11 mouse cellular contexts compared by ENCODE assay signal in the genomic region with DNA sequence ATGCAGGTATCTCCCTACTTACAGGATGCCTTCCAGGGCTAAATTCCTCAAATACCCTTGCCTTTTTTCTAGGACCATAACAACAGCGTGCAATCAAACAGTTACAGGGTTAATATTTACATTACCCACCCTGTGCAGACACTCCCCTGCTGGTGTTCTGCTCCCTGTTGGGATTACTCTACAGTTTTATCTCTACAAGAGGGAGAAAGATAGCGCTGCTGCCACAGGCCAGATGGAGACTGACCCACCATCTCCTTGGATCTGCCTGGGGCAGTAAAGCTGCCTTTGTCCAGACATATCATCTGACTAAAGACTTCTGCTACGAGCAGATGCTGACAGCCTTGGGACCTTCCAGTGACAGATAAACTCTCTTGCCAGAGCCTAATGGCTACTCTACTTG. TPM values are rescaled to one million over a fixed set of nuclear protein-coding genes. Genes with fewer than 3 reads are reported as not detected.
A peak's percentile ranks its signal among the peaks of the same experiment; 100 is the strongest.
DNase-seq lines count a peak whose midpoint lies in the region; ATAC-seq lines count a peak whose summit lies in the region.
"Had no signal": no experiment of that assay in that cellular context is flagged by ENCODE, and none has a peak within 500 bp of the region (broad histone marks: within the 10 kb centered on the region; RNA-seq: fewer than 3 reads in every experiment).

No protein-coding gene starts in this region.

- H3K27me3 ChIP-seq in kidney, embryonic 15.5 days = no peaks in the 10 kb centered on the region
- H3K27me3 ChIP-seq in intestine, embryonic 14.5 days (replicated peaks; ENCODE audit: control insufficient read depth, insufficient read depth, low read length) = no peaks in the 10 kb centered on the region
- H3K27me3 ChIP-seq: hindbrain, embryonic 13.5 days; lung, embryonic 15.5 days had no signal

- no peak overlapping the region for H3K4me3 ChIP-seq in kidney, embryonic 15.5 days (replicated peaks)
- no peak overlapping the region for H3K4me3 ChIP-seq in intestine, embryonic 14.5 days (ENCODE audit: low read depth, low read length)
- H3K4me3 ChIP-seq: hindbrain, embryonic 13.5 days; layer of hippocampus, adult 2 months; lung, embryonic 15.5 days had no signal

- H3K4me1 ChIP-seq in kidney, embryonic 15.5 days = peaks cover 30% of the 10 kb centered on the region
- peaks cover 21% of the 10 kb centered on the region for H3K4me1 ChIP-seq in intestine, embryonic 14.5 days (replicated peaks; ENCODE audit: control insufficient read depth, insufficient read depth, low read length)

- H3K4me2 ChIP-seq in kidney, embryonic 15.5 days = no peak overlapping the region
- H3K4me2 ChIP-seq in intestine, embryonic 14.5 days (ENCODE audit: low read length) = peak overlapping the region; percentile 13; the same call in 1 of the 2 replicates
- H3K4me2 ChIP-seq: hindbrain, embryonic 13.5 days; lung, embryonic 15.5 days had no signal

- DNase-seq in kidney, adult 9 months = no peak
- peak; percentile 49 for DNase-seq in R1 (ENCODE audit: low read depth, low spot score)
- DNase-seq in intestine, embryonic 14.5 days (ENCODE audit: low spot score) = peak; percentile 52
- DNase-seq in T-cell, adult 2 months (ENCODE audit: low spot score) = no peak
- no peak for DNase-seq in lung, postnatal 36 days
- DNase-seq: adrenal gland, adult 8-10 months had no signal

- ATAC-seq in kidney, embryonic 15.5 days (replicated peaks; ENCODE audit: low FRiP score) = 0 out of 2 replicates have a peak, but pooled peaks have one; percentile 49
- ATAC-seq in intestine, embryonic 14.5 days (replicated peaks; ENCODE audit: low FRiP score, low TSS enrichment, low read depth) = peak; percentile 54
- ATAC-seq in megakaryocyte-erythroid progenitor cell, adult 5-6 weeks (replicated peaks; ENCODE audit: low FRiP score, low TSS enrichment, poor library complexity, severe bottlenecking) = peak; percentile 80

- H3K9ac ChIP-seq in kidney, embryonic 15.5 days = no peak overlapping the region
- no peak overlapping the region for H3K9ac ChIP-seq in intestine, embryonic 14.5 days (ENCODE audit: low read length)
- H3K9ac ChIP-seq: hindbrain, embryonic 13.5 days; lung, embryonic 15.5 days had no signal

- H3K36me3 ChIP-seq in kidney, embryonic 15.5 days = no peaks in the 10 kb centered on the region; the same call in 1 of the 2 replicates
- no peaks in the 10 kb centered on the region for H3K36me3 ChIP-seq in intestine, embryonic 14.5 days (ENCODE audit: control insufficient read depth, insufficient read depth, low read length)
- H3K36me3 ChIP-seq: lung, embryonic 15.5 days had no signal

- WGBS in kidney, embryonic 15.5 days = 24% methylated on average over 3 of the region's 3 CpGs
- 11% methylated on average over 3 of the region's 3 CpGs for WGBS in intestine, embryonic 14.5 days

- no peak overlapping the region for H3K27ac ChIP-seq in kidney, embryonic 15.5 days
- no peak overlapping the region for H3K27ac ChIP-seq in intestine, embryonic 14.5 days (ENCODE audit: low read depth)
- H3K27ac ChIP-seq: hindbrain, embryonic 13.5 days; layer of hippocampus, adult 2 months; lung, embryonic 15.5 days had no signal

- no peaks in the 10 kb centered on the region for H3K9me3 ChIP-seq in kidney, embryonic 15.5 days (replicated peaks)
- H3K9me3 ChIP-seq in intestine, embryonic 14.5 days (ENCODE audit: control insufficient read depth, low read length) = no peaks in the 10 kb centered on the region
- H3K9me3 ChIP-seq: hindbrain, embryonic 13.5 days; lung, embryonic 15.5 days had no signal

RNA-seq across cellular contexts. Expression of gene Rsf1, which starts 10.8 kb away (rescaled TPM):
- polyA plus RNA-seq in kidney, embryonic 15.5 days (2015; fragmentation: Nextera tagmentation; extraction: Ambion mirVana) = 23.8 and 27.8 TPM in 2 replicates
- 20.3 and 20.9 TPM in 2 replicates for polyA plus RNA-seq in intestine, embryonic 14.5 days (2014; fragmentation: Nextera tagmentation; extraction: Ambion mirVana)
- 21.4 and 24.5 TPM in 2 replicates for total RNA-seq in megakaryocyte-erythroid progenitor cell, adult 5-6 weeks (2014; fragmentation: Nextera tagmentation)
- total RNA-seq in megakaryocyte-erythroid progenitor cell, adult 5-6 weeks (2017) = 25.9 and 50.3 TPM in 2 replicates

RNA-seq across cellular contexts. Expression of gene Aamdc, which starts 11.2 kb away (rescaled TPM):
- 45.9 and 51.7 TPM in 2 replicates for polyA plus RNA-seq in kidney, embryonic 15.5 days (2015; fragmentation: Nextera tagmentation; extraction: Ambion mirVana)
- 48.8 and 54.0 TPM in 2 replicates for polyA plus RNA-seq in intestine, embryonic 14.5 days (2014; fragmentation: Nextera tagmentation; extraction: Ambion mirVana)
- 10.9 and 15.9 TPM in 2 replicates for total RNA-seq in megakaryocyte-erythroid progenitor cell, adult 5-6 weeks (2014; fragmentation: Nextera tagmentation)
- 36.3 and 43.2 TPM in 2 replicates for total RNA-seq in megakaryocyte-erythroid progenitor cell, adult 5-6 weeks (2017)

Comparison
In these comparisons a context has a peak if more than half of its experiments do, and no peak if none do; other contexts are left out.
1. DNase-seq: peak in R1 (single experiment) and intestine, embryonic 14.5 days (single experiment); none in kidney, adult 9 months (single experiment), T-cell, adult 2 months (single experiment) and lung, postnatal 36 days (single experiment).
2. Peak in every context shown above with its lines, with median percentiles within 50 percentile points of each other: ATAC-seq.